Mouse (Mus musculus) CD8-positive naive resting alpha-beta T cell, adult 2 months (primary cell): ENCODE data around the gene Nup214.

Experiments
- DNase-seq, 2 experiments: peaks; one replicate each; pipeline ENCODE4 v3.0.0; 2022; ENCODE audit warnings: low read depth in 2 of 2, low spot score in 2 of 2

The Nup214 gene

GRCm38 (mm10) chr2:32094001-32094707, 119.9 kb downstream of the Nup214 start:
- no peak for DNase-seq

DNA sequence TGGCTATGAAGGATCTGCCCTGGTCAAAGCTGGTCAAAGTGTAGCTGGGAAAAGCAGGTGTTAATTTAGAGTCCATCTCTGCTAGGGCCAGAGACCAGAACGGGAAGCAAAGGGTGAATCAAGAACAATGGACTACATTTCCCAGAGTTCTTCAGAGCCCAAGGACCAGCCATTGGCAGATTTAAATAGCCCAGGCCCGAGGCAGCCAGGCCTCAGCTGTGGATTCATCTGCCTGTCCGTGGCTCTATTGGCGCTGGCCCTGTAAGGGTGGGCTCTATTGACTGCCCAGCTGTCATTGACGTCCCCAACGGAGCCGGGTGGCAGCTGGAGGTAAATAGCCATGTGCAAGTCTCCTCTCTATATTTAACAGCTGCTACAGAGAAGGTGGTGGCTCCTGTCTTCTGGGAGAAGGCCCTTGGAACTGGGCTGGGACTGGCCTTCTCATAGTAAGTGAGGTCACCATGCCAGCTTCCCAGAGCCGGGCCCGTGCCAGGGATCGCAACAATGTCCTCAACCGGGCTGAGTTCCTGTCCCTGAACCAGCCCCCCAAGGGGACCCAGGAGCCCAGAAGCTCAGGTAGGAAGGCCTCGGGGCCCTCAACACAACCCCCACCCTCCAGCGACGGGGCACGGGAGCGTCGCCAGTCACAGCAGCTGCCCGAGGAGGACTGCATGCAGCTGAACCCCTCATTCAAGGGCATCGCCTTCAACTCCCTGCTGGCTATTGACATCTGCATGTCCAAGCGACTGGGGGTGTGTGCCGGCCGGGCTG, 121.3 kb downstream of the Nup214 start, which contains the start of gene Plpp7:
TSS of gene Plpp7 (plus strand) at position 178 of the 771 bp plus-strand sequence.
- no peak for DNase-seq

DNA sequence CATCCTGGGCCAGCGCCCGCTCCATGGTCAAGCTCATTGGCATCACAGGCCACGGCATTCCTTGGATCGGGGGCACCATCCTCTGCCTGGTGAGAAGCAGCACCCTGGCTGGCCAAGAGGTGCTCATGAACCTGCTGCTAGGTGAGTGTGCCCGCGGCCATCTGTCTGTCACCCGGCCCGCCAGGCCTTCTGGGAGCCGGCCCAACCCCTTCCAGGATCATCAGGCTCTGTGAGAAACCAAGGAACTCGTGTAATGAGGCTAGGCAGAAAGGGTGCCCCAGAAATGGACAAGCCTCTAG, 121.8 kb downstream of the Nup214 start:
- DNase-seq, result no peak

DNA sequence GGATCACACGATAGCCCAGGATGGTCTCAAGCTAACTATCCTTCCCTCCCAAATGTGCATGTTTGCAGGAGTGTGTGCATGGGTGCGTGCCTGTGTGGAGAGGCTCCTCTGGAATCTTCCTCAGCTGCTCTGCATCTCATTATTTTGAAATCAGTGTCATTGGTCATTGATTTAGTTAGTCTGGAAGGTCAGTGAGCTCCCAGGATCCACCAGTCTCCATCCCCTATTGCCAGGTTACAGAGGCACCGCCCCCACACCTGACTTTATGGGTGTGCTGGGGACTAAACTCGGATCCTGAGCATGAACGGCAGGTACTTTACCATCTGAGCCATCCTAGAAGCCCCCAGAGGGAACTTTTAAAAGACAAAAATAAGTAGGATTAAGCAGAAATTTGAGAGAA, 128.7 kb downstream of the Nup214 start:
- DNase-seq, result no peak

DNA sequence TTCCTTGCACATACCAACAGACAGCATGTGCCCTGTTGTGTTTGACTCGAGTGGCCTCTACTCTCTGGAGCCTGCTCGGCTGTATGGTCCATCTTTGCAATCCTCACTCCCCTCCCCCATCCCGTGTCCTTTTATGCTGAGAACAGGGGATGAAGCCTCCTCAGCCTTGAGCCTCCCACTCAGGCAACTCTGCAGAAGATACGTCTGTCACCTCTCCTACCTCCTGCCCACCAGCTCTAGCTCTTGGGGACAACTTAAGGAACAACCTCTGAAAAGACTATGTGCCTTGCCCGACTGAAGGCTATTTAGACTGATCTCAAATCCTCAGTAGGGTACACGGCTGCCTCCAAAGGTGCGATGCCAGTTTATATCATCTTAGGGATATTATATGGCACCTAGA, 129.3 kb downstream of the Nup214 start:
- DNase-seq, result no peak
